In the genomic region with DNA sequence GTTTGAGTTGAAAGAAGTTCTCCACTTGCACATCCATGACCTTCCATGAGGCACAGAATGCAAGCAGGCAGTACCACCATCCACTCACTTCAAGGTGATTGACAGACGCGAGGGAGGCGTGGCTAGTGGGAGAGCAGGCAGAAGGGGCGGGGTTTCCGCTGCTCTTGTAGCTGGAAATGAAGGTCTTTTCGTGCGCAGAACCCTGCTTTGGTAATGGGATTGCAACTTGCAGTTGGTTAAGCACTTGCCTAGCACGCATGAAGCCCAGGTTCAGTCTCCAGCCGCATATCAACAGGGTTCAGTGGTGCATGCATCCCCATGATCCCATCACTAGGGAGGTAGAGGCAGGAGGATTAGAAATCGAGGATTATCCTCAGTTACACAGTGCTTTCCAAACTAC, we compare ENCODE assay signal across 8 mouse cellular contexts. TPM values are rescaled to one million over a fixed set of nuclear protein-coding genes. Genes with fewer than 3 reads are reported as not detected.
DNase-seq lines count a peak whose midpoint lies in the region; ATAC-seq and TF ChIP-seq lines count a peak whose summit lies in the region.

No protein-coding gene starts in this region.

- no peaks in the 10 kb centered on the region; the same call in 1 of the 2 replicates for H3K4me1 ChIP-seq in heart, postnatal 0 days (ENCODE audit: control insufficient read depth, insufficient read depth)
- peaks cover 11% of the 10 kb centered on the region for H3K4me1 ChIP-seq in testis, adult 2 months (ENCODE audit: control insufficient read depth, insufficient read depth, low read length)

- ATAC-seq in common myeloid progenitor, adult 5-6 weeks (replicated peaks; ENCODE audit: low read depth, poor library complexity, severe bottlenecking), result peak; percentile 98
- no peak for ATAC-seq in heart, postnatal 0 days (ENCODE audit: insufficient read depth, low read depth)

- peak; percentile 32 to 36 for DNase-seq in heart, adult 18-20 months
- DNase-seq in heart, adult 8-10 months (ENCODE audit: low spot score), result no peak
- DNase-seq in heart, postnatal 0 days (ENCODE audit: low spot score), result peak; percentile 35
- DNase-seq in kidney, postnatal 14 days, result peak; percentile 36
- peak; percentile 62 for DNase-seq in mesoderm, embryonic 11.5 days (ENCODE audit: low read depth, low spot score)
- no peak for DNase-seq in cerebellum, adult 8-10 months

- no peaks in the 10 kb centered on the region for H3K27me3 ChIP-seq in heart, postnatal 0 days (ENCODE audit: control insufficient read depth, insufficient read depth, low read length)
- H3K27me3 ChIP-seq in testis, adult 2 months (ENCODE audit: control insufficient read depth, insufficient read depth, low read length), result no peaks in the 10 kb centered on the region

- no peak for TF ChIP-seq CTCF in heart, postnatal 0 days (IDR thresholded peaks at IDR 0.05; ENCODE audit: low read depth)
- no peak for TF ChIP-seq CTCF in testis, adult 2 months (IDR thresholded peaks at IDR 0.05; ENCODE audit: control insufficient read depth, insufficient read depth, insufficient replicate concordance, low read depth, low read length)

- H3K9me3 ChIP-seq in heart, postnatal 0 days (replicated peaks; ENCODE audit: control insufficient read depth, low read length), result no peaks in the 10 kb centered on the region

- H3K4me2 ChIP-seq in heart, postnatal 0 days (ENCODE audit: low read depth, low read length), result peak overlapping the region; percentile 36

- H3K27ac ChIP-seq in heart, postnatal 0 days (ENCODE audit: low read depth), result no peak overlapping the region
- no peak overlapping the region for H3K27ac ChIP-seq in testis, adult 2 months (ENCODE audit: control insufficient read depth, insufficient read depth, low read depth, low read length)

- H3K4me3 ChIP-seq in heart, postnatal 0 days (ENCODE audit: low read depth, low read length), result peak overlapping the region; percentile 9; the same call in 1 of the 2 replicates
- H3K4me3 ChIP-seq in testis, adult 2 months (ENCODE audit: control insufficient read depth, low read depth, low read length), result peak overlapping the region; percentile 52

- H3K9ac ChIP-seq in heart, postnatal 0 days (replicated peaks; ENCODE audit: low read depth, low read length), result no peak overlapping the region

- no peak for TF ChIP-seq POLR2A in testis, adult 2 months (IDR thresholded peaks at IDR 0.05; ENCODE audit: control insufficient read depth, low read depth, low read length)

- no peaks in the 10 kb centered on the region for H3K36me3 ChIP-seq in heart, postnatal 0 days (replicated peaks; ENCODE audit: control insufficient read depth, insufficient read depth, low read length)
- H3K36me3 ChIP-seq in testis, adult 2 months (ENCODE audit: control insufficient read depth, insufficient read depth, low read length), result no peaks in the 10 kb centered on the region

- 16% methylated on average over 10 of the region's 10 CpGs for WGBS in heart, postnatal 0 days

- TF ChIP-seq EP300 in heart, postnatal 0 days (IDR thresholded peaks at IDR 0.05; ENCODE audit: low read depth), result no peak

RNA-seq across cellular contexts. Expression of a gene that starts 25.5 kb away (rescaled TPM):
- 1 to 10 TPM; 4.8 to 5.8 TPM for total RNA-seq in heart, adult 18-20 months (2021)
- total RNA-seq in heart, adult 8-10 months (2022), result 1 to 10 TPM; 2.8 to 7.7 (median 3.9) TPM
- 0.18 and 0.34 TPM in 2 replicates for total RNA-seq in common myeloid progenitor, adult 5-6 weeks (2017)
- total RNA-seq in heart, postnatal 0 days (2014; rRNA removed; ENCODE audit: low replicate concordance), result 12.8 and 15.0 TPM in 2 replicates
- polyA plus RNA-seq in heart, postnatal 0 days (2015; fragmentation: Nextera tagmentation; extraction: Ambion mirVana), result 5.3 and 5.6 TPM in 2 replicates
- polyA plus RNA-seq in testis, adult 2 months (2012; rRNA removed), result 0.70 and 1.0 TPM in 2 replicates

Comparison
In these comparisons a context has a peak if more than half of its experiments do, and no peak if none do; other contexts are left out.
1. DNase-seq: peak in heart, adult 18-20 months (2 of 2), heart, postnatal 0 days (single experiment), kidney, postnatal 14 days (single experiment) and mesoderm, embryonic 11.5 days (single experiment); none in heart, adult 8-10 months (single experiment) and cerebellum, adult 8-10 months (single experiment).